Mouse (Mus musculus) kidney, postnatal 4 days (tissue): ENCODE results near the gene Net1.
"Not testable (repeated sequence)": the region's sequence is repeated elsewhere in the genome, so short reads cannot be mapped to it uniquely, and the experiment has no call there.

ENCODE experiments used
- DNase-seq, 2 experiments: peaks; one replicate each; pipeline ENCODE4 v3.0.0; 2021; ENCODE audit warnings: mixed read lengths in 2 of 2

Gene Net1

GRCm38 (mm10) chr13:3889111-3889510, 28.9 kb downstream of the Net1 start:
- no peak for DNase-seq

- DNase-seq = no peak
Measured at GRCm38 (mm10) chr13:3886663-3887062, 31.4 kb downstream of the Net1 start.

- peak in 1 of 2 experiments; percentile 14 for DNase-seq
Measured at GRCm38 (mm10) chr13:3877679-3878220, 40.3 kb downstream of the Net1 start.

- DNase-seq = peak in 1 of 2 experiments; percentile 15
Measured at GRCm38 (mm10) chr13:3877185-3877584, 40.8 kb downstream of the Net1 start.

- DNase-seq = no peak
Measured at GRCm38 (mm10) chr13:3876448-3876847, 41.6 kb downstream of the Net1 start.

- DNase-seq = no peak
Measured at GRCm38 (mm10) chr13:3872832-3873231, 45.2 kb downstream of the Net1 start.

GRCm38 (mm10) chr13:3869901-3870300, 48.1 kb downstream of the Net1 start:
- no peak for DNase-seq

GRCm38 (mm10) chr13:3867158-3867557, 50.9 kb downstream of the Net1 start:
- no peak for DNase-seq

- DNase-seq = no peak
Measured at GRCm38 (mm10) chr13:3866355-3867052, 51.5 kb downstream of the Net1 start.

GRCm38 (mm10) chr13:3865648-3866354, 52.2 kb downstream of the Net1 start:
- DNase-seq = peak; percentile 13 to 17

- no peak for DNase-seq
Measured at GRCm38 (mm10) chr13:3862922-3863580, 55.0 kb downstream of the Net1 start.

GRCm38 (mm10) chr13:3862325-3862724, 55.7 kb downstream of the Net1 start:
- no peak for DNase-seq

- DNase-seq = no peak
Measured at GRCm38 (mm10) chr13:3861251-3861650, 56.8 kb downstream of the Net1 start.

- DNase-seq = no peak
Measured at GRCm38 (mm10) chr13:3856252-3856651, 61.8 kb downstream of the Net1 start.

- no peak for DNase-seq
Measured at GRCm38 (mm10) chr13:3854856-3855255, 63.2 kb downstream of the Net1 start.

- DNase-seq = not testable (repeated sequence)
Measured at GRCm38 (mm10) chr13:3853648-3854333, 64.2 kb downstream of the Net1 start, which contains the start of gene Calm5. TSS of gene Calm5 (plus strand) at chr13:3854173.

- no peak for DNase-seq
Measured at GRCm38 (mm10) chr13:3850330-3850729, 67.7 kb downstream of the Net1 start.

GRCm38 (mm10) chr13:3840662-3841061, 77.4 kb downstream of the Net1 start:
- DNase-seq = not testable (repeated sequence)

GRCm38 (mm10) chr13:3837312-3837807, 80.7 kb downstream of the Net1 start, which contains the start of gene Calm4:
TSS of gene Calm4 (plus strand) at chr13:3837757.
- not testable (repeated sequence) for DNase-seq

GRCm38 (mm10) chr13:3833644-3834043, 84.4 kb downstream of the Net1 start:
- not testable (repeated sequence) for DNase-seq

- DNase-seq = no peak
Measured at GRCm38 (mm10) chr13:3832450-3832849, 85.6 kb downstream of the Net1 start.
